Mouse (Mus musculus): ENCODE data around the gene Zfp808. TPM values are rescaled to one million over a fixed set of nuclear protein-coding genes. Genes with fewer than 3 reads are reported as not detected.
"Not testable (repeated sequence)": the region's sequence is repeated elsewhere in the genome, so short reads cannot be mapped to it uniquely, and the experiment has no call there.

Zfp808 gene
- 8.5 and 9.1 TPM in 2 replicates for polyA plus RNA-seq (2014; fragmentation: Nextera tagmentation; extraction: Ambion mirVana)

- not testable (repeated sequence) for H3K4me1 ChIP-seq (ENCODE audit: control insufficient read depth in 2 of 2, insufficient read depth in 2 of 2, low read length in 2 of 2); H3K36me3 ChIP-seq (ENCODE audit: control insufficient read depth, insufficient read depth, low read length); H3K27me3 ChIP-seq (ENCODE audit: control insufficient read depth, insufficient read depth, low read length); ATAC-seq (ENCODE audit: insufficient number of reproducible peaks, insufficient read depth, low FRiP score, low read depth); H3K9me3 ChIP-seq (ENCODE audit: control insufficient read depth, low read length)
- H3K9ac ChIP-seq (ENCODE audit: low read length), result peak within 1 kb of the TSS; percentile 71
- peak within 1 kb of the TSS; percentile 57 to 95 for H3K4me3 ChIP-seq (ENCODE audit: control insufficient read depth in 1 of 2, insufficient read depth in 1 of 2, low read depth in 1 of 2, low read length in 2 of 2)
- H3K4me2 ChIP-seq (ENCODE audit: low read length), result peak within 1 kb of the TSS; percentile 60
- peak within 1 kb of the TSS; percentile 41 to 59 for H3K27ac ChIP-seq (replicated peaks in 1 of 2; ENCODE audit: control insufficient read depth in 1 of 2, insufficient read depth in 1 of 2, low read depth in 2 of 2, low read length in 2 of 2)
- WGBS, result 3% methylated on average over 19 of the region's 21 CpGs
Observed at GRCm38 (mm10) chr13:62129432-62130171, at the start of gene Zfp808. Gene Zfp808 (plus strand): TSS chr13:62129886.

DNA sequence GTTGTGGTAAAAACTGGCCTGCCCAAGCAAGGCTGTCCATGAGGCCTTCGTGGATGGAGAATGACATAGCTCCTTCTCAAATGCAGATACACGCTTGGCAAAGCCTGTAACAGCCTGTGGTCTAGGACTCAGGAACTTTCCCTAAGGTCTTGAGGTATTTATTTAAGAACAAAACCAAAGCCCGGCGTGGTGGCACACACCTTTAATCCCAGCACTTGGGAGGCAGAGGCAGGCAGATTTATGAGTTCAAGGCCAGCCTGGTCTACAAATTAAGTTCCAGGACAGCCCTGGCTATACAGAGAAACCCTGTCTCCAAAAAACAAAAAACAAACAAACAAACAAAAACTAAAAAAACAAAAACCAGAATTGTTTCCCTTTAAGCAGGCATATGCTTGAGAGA, 30.9 kb upstream of the Zfp808 start:
- not testable (repeated sequence) for H3K4me1 ChIP-seq (ENCODE audit: control insufficient read depth in 2 of 2, insufficient read depth in 2 of 2, low read length in 2 of 2); ATAC-seq (ENCODE audit: insufficient number of reproducible peaks, insufficient read depth, low FRiP score, low read depth); H3K27me3 ChIP-seq (ENCODE audit: control insufficient read depth, insufficient read depth, low read length); H3K9me3 ChIP-seq (ENCODE audit: control insufficient read depth, low read length); H3K27ac ChIP-seq (replicated peaks in 1 of 2; ENCODE audit: control insufficient read depth in 1 of 2, insufficient read depth in 1 of 2, low read depth in 2 of 2, low read length in 2 of 2); H3K36me3 ChIP-seq (ENCODE audit: control insufficient read depth, insufficient read depth, low read length); H3K4me3 ChIP-seq (ENCODE audit: control insufficient read depth in 1 of 2, insufficient read depth in 1 of 2, low read depth in 1 of 2, low read length in 2 of 2); H3K4me2 ChIP-seq (ENCODE audit: low read length); H3K9ac ChIP-seq (ENCODE audit: low read length)
- 73% methylated on average over 4 of the region's 4 CpGs for WGBS

- 79% methylated on average over 4 of the region's 4 CpGs for WGBS
- H3K27ac ChIP-seq (replicated peaks in 1 of 2; ENCODE audit: control insufficient read depth in 1 of 2, insufficient read depth in 1 of 2, low read depth in 2 of 2, low read length in 2 of 2); H3K9ac ChIP-seq (ENCODE audit: low read length); H3K4me3 ChIP-seq (ENCODE audit: control insufficient read depth in 1 of 2, insufficient read depth in 1 of 2, low read depth in 1 of 2, low read length in 2 of 2); H3K36me3 ChIP-seq (ENCODE audit: control insufficient read depth, insufficient read depth, low read length); H3K4me2 ChIP-seq (ENCODE audit: low read length); H3K9me3 ChIP-seq (ENCODE audit: control insufficient read depth, low read length); H3K27me3 ChIP-seq (ENCODE audit: control insufficient read depth, insufficient read depth, low read length); H3K4me1 ChIP-seq (ENCODE audit: control insufficient read depth in 2 of 2, insufficient read depth in 2 of 2, low read length in 2 of 2); ATAC-seq (ENCODE audit: insufficient number of reproducible peaks, insufficient read depth, low FRiP score, low read depth): not testable (repeated sequence)
Observed at GRCm38 (mm10) chr13:62099454-62099853, 30.2 kb upstream of the Zfp808 start.

DNA sequence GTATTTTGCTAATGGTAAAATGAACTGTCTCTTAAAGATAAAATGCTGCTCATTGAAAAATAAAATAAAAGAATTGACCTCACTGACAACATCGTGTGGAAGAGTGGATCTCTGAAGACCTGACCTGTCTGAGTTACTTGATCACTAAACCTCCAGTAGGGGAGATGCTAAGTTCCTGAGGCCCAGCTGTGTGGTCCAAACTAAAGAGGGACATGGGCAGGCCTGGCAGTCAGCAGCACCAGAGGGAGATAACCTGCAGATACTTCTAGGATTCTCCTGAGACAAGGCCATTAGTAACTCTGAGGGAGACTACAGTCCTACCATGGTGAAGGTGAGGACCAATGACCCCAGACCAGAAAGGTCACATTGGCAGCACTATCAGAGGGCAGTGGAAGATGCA, 27.3 kb upstream of the Zfp808 start:
- not testable (repeated sequence) for H3K27me3 ChIP-seq (ENCODE audit: control insufficient read depth, insufficient read depth, low read length)
- WGBS, result 54% methylated on average over 1 of the region's 1 CpGs

GRCm38 (mm10) chr13:62115861-62116260, 13.8 kb upstream of the Zfp808 start:
- not testable (repeated sequence) for H3K4me2 ChIP-seq (ENCODE audit: low read length); ATAC-seq (ENCODE audit: insufficient number of reproducible peaks, insufficient read depth, low FRiP score, low read depth); H3K9ac ChIP-seq (ENCODE audit: low read length); H3K4me3 ChIP-seq (ENCODE audit: control insufficient read depth in 1 of 2, insufficient read depth in 1 of 2, low read depth in 1 of 2, low read length in 2 of 2); H3K27me3 ChIP-seq (ENCODE audit: control insufficient read depth, insufficient read depth, low read length); H3K9me3 ChIP-seq (ENCODE audit: control insufficient read depth, low read length); H3K27ac ChIP-seq (replicated peaks in 1 of 2; ENCODE audit: control insufficient read depth in 1 of 2, insufficient read depth in 1 of 2, low read depth in 2 of 2, low read length in 2 of 2); H3K36me3 ChIP-seq (ENCODE audit: control insufficient read depth, insufficient read depth, low read length); H3K4me1 ChIP-seq (ENCODE audit: control insufficient read depth in 2 of 2, insufficient read depth in 2 of 2, low read length in 2 of 2)
- 29% methylated on average over 2 of the region's 2 CpGs for WGBS

More for the DNA sequence above, 27.3 kb upstream of the Zfp808 start:
- ATAC-seq (ENCODE audit: insufficient number of reproducible peaks, insufficient read depth, low FRiP score, low read depth); H3K9ac ChIP-seq (ENCODE audit: low read length); H3K9me3 ChIP-seq (ENCODE audit: control insufficient read depth, low read length); H3K36me3 ChIP-seq (ENCODE audit: control insufficient read depth, insufficient read depth, low read length); H3K4me2 ChIP-seq (ENCODE audit: low read length); H3K27ac ChIP-seq (replicated peaks in 1 of 2; ENCODE audit: control insufficient read depth in 1 of 2, insufficient read depth in 1 of 2, low read depth in 2 of 2, low read length in 2 of 2); H3K4me1 ChIP-seq (ENCODE audit: control insufficient read depth in 2 of 2, insufficient read depth in 2 of 2, low read length in 2 of 2); H3K4me3 ChIP-seq (ENCODE audit: control insufficient read depth in 1 of 2, insufficient read depth in 1 of 2, low read depth in 1 of 2, low read length in 2 of 2): not testable (repeated sequence)

DNA sequence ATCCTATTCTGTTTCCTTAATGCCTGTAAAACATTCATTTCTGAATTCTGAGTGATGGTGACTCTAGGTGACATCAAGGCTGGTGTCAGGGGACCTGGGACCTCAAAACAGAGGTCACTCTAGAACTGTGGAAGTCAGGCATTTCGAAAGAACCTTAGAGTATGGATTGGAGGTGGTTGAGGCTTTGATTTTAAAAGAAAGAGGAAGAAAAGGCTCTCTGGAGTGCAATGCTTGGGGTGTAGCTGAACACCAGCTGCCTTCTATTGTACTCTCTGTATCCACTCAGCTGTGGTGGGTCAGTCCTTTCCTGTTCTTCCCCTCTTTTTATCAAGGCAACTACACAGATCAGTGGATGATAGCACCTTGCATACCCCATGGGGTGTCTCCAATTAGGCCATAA, 8.1 kb upstream of the Zfp808 start:
- H3K27me3 ChIP-seq (ENCODE audit: control insufficient read depth, insufficient read depth, low read length); ATAC-seq (ENCODE audit: insufficient number of reproducible peaks, insufficient read depth, low FRiP score, low read depth); H3K9me3 ChIP-seq (ENCODE audit: control insufficient read depth, low read length); H3K36me3 ChIP-seq (ENCODE audit: control insufficient read depth, insufficient read depth, low read length); H3K4me1 ChIP-seq (ENCODE audit: control insufficient read depth in 2 of 2, insufficient read depth in 2 of 2, low read length in 2 of 2); H3K9ac ChIP-seq (ENCODE audit: low read length); H3K4me3 ChIP-seq (ENCODE audit: control insufficient read depth in 1 of 2, insufficient read depth in 1 of 2, low read depth in 1 of 2, low read length in 2 of 2); H3K27ac ChIP-seq (replicated peaks in 1 of 2; ENCODE audit: control insufficient read depth in 1 of 2, insufficient read depth in 1 of 2, low read depth in 2 of 2, low read length in 2 of 2); H3K4me2 ChIP-seq (ENCODE audit: low read length): not testable (repeated sequence)
- WGBS, result 31% methylated on average over 1 of the region's 1 CpGs

DNA sequence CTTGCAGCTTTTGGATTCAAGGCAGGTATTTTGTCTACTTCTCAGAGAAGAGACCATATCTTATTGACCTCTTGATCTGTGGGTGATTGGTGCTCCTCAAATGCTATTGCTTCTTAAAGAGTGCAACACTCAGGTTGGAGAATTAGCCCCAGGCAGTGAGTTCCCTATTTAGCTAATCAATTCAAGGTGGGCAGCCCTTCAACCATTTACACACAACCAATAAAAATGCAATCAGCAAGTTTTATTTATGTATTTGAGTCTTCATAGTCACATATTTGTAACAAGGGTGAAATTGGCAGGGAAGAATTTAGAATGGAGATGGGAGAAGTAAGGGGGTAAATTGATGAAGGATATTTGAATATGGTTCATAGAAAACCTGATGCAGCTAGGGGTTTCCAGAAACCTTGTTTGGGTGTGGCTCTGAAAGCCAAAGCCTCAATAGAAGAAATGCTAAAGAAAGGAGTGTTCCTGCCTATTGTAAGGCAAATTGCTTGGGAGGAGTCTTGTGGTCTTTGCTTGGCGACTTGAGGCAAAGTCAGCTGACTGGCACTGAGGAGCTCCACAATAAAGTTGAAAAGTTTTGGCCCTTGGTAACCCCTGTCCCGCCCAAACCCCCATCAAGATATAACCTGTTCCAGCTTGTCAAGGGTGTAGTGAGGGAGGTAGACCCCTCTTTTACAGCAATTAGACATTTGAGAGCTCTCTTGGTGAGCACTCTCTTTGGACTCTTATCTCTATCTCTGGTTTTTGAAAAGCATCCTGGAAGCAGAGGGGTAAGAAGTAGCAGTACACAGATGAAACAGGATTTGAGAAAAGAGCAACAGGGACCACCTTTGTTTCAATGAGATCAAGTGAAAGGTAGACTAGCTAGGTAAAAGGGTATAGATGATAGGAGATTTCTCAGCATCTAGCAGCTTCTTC, 52.4 kb downstream of the Zfp808 start:
- H3K36me3 ChIP-seq (ENCODE audit: control insufficient read depth, insufficient read depth, low read length); H3K4me2 ChIP-seq (ENCODE audit: low read length); ATAC-seq (ENCODE audit: insufficient number of reproducible peaks, insufficient read depth, low FRiP score, low read depth); H3K27ac ChIP-seq (replicated peaks in 1 of 2; ENCODE audit: control insufficient read depth in 1 of 2, insufficient read depth in 1 of 2, low read depth in 2 of 2, low read length in 2 of 2); H3K9ac ChIP-seq (ENCODE audit: low read length); H3K4me1 ChIP-seq (ENCODE audit: control insufficient read depth in 2 of 2, insufficient read depth in 2 of 2, low read length in 2 of 2); H3K9me3 ChIP-seq (ENCODE audit: control insufficient read depth, low read length); H3K27me3 ChIP-seq (ENCODE audit: control insufficient read depth, insufficient read depth, low read length); H3K4me3 ChIP-seq (ENCODE audit: control insufficient read depth in 1 of 2, insufficient read depth in 1 of 2, low read depth in 1 of 2, low read length in 2 of 2): not testable (repeated sequence)
- WGBS, result 72% methylated on average over 2 of the region's 2 CpGs
